Mouse (Mus musculus) MEL (cell line): ENCODE measurements around the gene Cacna1c. TPM values are rescaled to one million over a fixed set of nuclear protein-coding genes. Genes with fewer than 3 reads are reported as not detected.

Source experiments
- DNase-seq: peaks from one replicate; pipeline ENCODE4 v3.0.0; 2011; ENCODE audit warnings: low read depth, low spot score
- H3K27ac ChIP-seq: 2 replicates; pipeline ENCODE4 v1.5.1; 2012; ENCODE audit warnings: low read depth, mild to moderate bottlenecking, control low read depth, low read length, moderate library complexity; ENCODE audit not compliant: control insufficient read depth
- H3K27me3 ChIP-seq, 2 experiments: fragments of 150-350 bp in 1 of 2; sonication (generic) in 1 of 2; 2 replicates each; pipeline ENCODE4 v1.6.1; 2012; ENCODE audit warnings: low read length in 2 of 2, mild to moderate bottlenecking in 2 of 2, improper control_type of control experiment in 1 of 2, moderate library complexity in 1 of 2; ENCODE audit not compliant: insufficient read depth in 2 of 2, control insufficient read depth in 1 of 2
- H3K36me3 ChIP-seq, 2 experiments: 2 replicates each; pipeline ENCODE4 v1.6.1; 2012 to 2014; ENCODE audit warnings: low read length in 2 of 2, improper control_type of control experiment in 1 of 2, inconsistent platforms in 1 of 2, mild to moderate bottlenecking in 1 of 2; ENCODE audit not compliant: insufficient read depth in 2 of 2, control insufficient read depth in 1 of 2
- H3K4me1 ChIP-seq, 2 experiments: fragments of 150-350 bp in 1 of 2; sonication (generic) in 1 of 2; 2 replicates each; pipeline ENCODE4 v1.6.1; 2012; ENCODE audit warnings: low read length in 2 of 2, improper control_type of control experiment in 1 of 2, mild to moderate bottlenecking in 1 of 2; ENCODE audit not compliant: insufficient read depth in 2 of 2, control insufficient read depth in 1 of 2
- H3K4me3 ChIP-seq, 2 experiments: fragments of 150-350 bp in 1 of 2; sonication (generic) in 1 of 2; 2 replicates each; pipeline ENCODE4 v1.5.1; 2012; ENCODE audit warnings: low read depth in 2 of 2, low read length in 2 of 2, mild to moderate bottlenecking in 2 of 2, moderate library complexity in 2 of 2, control low read depth in 1 of 2, improper control_type of control experiment in 1 of 2; ENCODE audit not compliant: control insufficient read depth in 1 of 2, insufficient read depth in 1 of 2
- H3K79me2 ChIP-seq: 2 replicates; pipeline ENCODE4 v1.6.1; 2012; ENCODE audit warnings: mild to moderate bottlenecking, low read length, moderate library complexity; ENCODE audit not compliant: control insufficient read depth, poor library complexity, insufficient read depth
- H3K9ac ChIP-seq: 2 replicates; pipeline ENCODE4 v1.6.1; 2012; ENCODE audit warnings: low read depth, mild to moderate bottlenecking, control low read depth, low read length, moderate library complexity; ENCODE audit not compliant: control insufficient read depth, poor library complexity, severe bottlenecking
- H3K9me3 ChIP-seq: fragments of 150-350 bp; sonication (generic); replicated peaks from 2 replicates; pipeline ENCODE4 v1.6.1; 2012; ENCODE audit warnings: mild to moderate bottlenecking, low read length, improper control_type of control experiment, moderate library complexity; ENCODE audit not compliant: insufficient read depth
- CHD1 ChIP-seq: IDR thresholded peaks from 2 replicates; pipeline ENCODE4 v1.6.1; 2012; ENCODE audit warnings: low read depth, mild to moderate bottlenecking, inconsistent platforms, low read length, improper control_type of control experiment
- CHD2 ChIP-seq: IDR thresholded peaks from 2 replicates; pipeline ENCODE4 v1.6.1; 2011; ENCODE audit warnings: low read length, improper control_type of control experiment
- E2F4 ChIP-seq: IDR thresholded peaks from 2 replicates; pipeline ENCODE4 v1.6.1; 2011; ENCODE audit warnings: low read depth, low read length, improper control_type of control experiment, borderline replicate concordance
- EP300 ChIP-seq, 2 experiments: IDR thresholded peaks; 2 replicates each; pipeline ENCODE4 v1.6.1; 2011; ENCODE audit warnings: improper control_type of control experiment in 2 of 2, low read length in 2 of 2, low read depth in 1 of 2, mild to moderate bottlenecking in 1 of 2
- ETS1 ChIP-seq: IDR thresholded peaks from 2 replicates; pipeline ENCODE4 v1.6.1; 2012; ENCODE audit warnings: low read depth, mild to moderate bottlenecking, inconsistent platforms, low read length, improper control_type of control experiment, moderate library complexity
- GATA1 ChIP-seq: IDR thresholded peaks from 2 replicates; pipeline ENCODE4 v1.6.1; 2011; ENCODE audit warnings: low read depth, low read length, improper control_type of control experiment
- HCFC1 ChIP-seq: IDR thresholded peaks from 2 replicates; pipeline ENCODE4 v1.6.1; 2012; ENCODE audit warnings: low read depth, mild to moderate bottlenecking, inconsistent platforms, low read length, improper control_type of control experiment, moderate library complexity
- KAT2A ChIP-seq: conservative IDR thresholded peaks from 2 replicates; pipeline ENCODE4 v1.6.1; 2012; ENCODE audit warnings: low read depth, low read length, improper control_type of control experiment, inconsistent platforms
- MAX ChIP-seq: IDR thresholded peaks from 2 replicates; pipeline ENCODE4 v1.6.1; 2011; ENCODE audit warnings: low read length, improper control_type of control experiment
- MAZ ChIP-seq: IDR thresholded peaks from 2 replicates; pipeline ENCODE4 v1.6.1; 2012; ENCODE audit warnings: low read depth, mild to moderate bottlenecking, inconsistent platforms, low read length, improper control_type of control experiment
- MXI1 ChIP-seq: IDR thresholded peaks from 2 replicates; pipeline ENCODE4 v1.6.1; 2011; ENCODE audit warnings: mild to moderate bottlenecking, low read depth, low read length, improper control_type of control experiment
- MYC ChIP-seq: IDR thresholded peaks from 2 replicates; pipeline ENCODE4 v1.6.1; 2011; ENCODE audit warnings: low read depth, mild to moderate bottlenecking, low read length, improper control_type of control experiment, moderate library complexity
- POLR2A ChIP-seq, 2 experiments: IDR thresholded peaks; 2 replicates each; pipeline ENCODE4 v1.6.1; 2011 to 2012; ENCODE audit warnings: low read length in 2 of 2, mild to moderate bottlenecking in 2 of 2, control low read depth in 1 of 2, improper control_type of control experiment in 1 of 2, low read depth in 1 of 2, moderate library complexity in 1 of 2; ENCODE audit not compliant: control insufficient read depth in 1 of 2, insufficient read depth in 1 of 2, poor library complexity in 1 of 2
- RAD21 ChIP-seq: IDR thresholded peaks from 2 replicates; pipeline ENCODE4 v1.6.1; 2011; ENCODE audit warnings: mild to moderate bottlenecking, low read depth, low read length, improper control_type of control experiment
- RCOR1 ChIP-seq: IDR thresholded peaks from 2 replicates; pipeline ENCODE4 v1.6.1; 2012; ENCODE audit warnings: low read depth, mild to moderate bottlenecking, inconsistent platforms, low read length, improper control_type of control experiment
- SIN3A ChIP-seq: IDR thresholded peaks from 2 replicates; pipeline ENCODE4 v1.6.1; 2012; ENCODE audit warnings: low read length, improper control_type of control experiment, inconsistent platforms
- TAL1 ChIP-seq: IDR thresholded peaks from 2 replicates; pipeline ENCODE4 v1.6.1; 2012; ENCODE audit warnings: mild to moderate bottlenecking, inconsistent platforms, low read length, moderate library complexity, mixed read lengths
- TCF12 ChIP-seq: IDR thresholded peaks from 2 replicates; pipeline ENCODE4 v1.6.1; 2014; ENCODE audit warnings: low read depth, mild to moderate bottlenecking, inconsistent platforms, low read length, improper control_type of control experiment, moderate library complexity
- UBTF ChIP-seq: IDR thresholded peaks from 2 replicates; pipeline ENCODE4 v1.6.1; 2012; ENCODE audit warnings: low read depth, mild to moderate bottlenecking, inconsistent platforms, low read length, improper control_type of control experiment, moderate library complexity, borderline replicate concordance; ENCODE audit not compliant: insufficient read depth
- USF2 ChIP-seq, 2 experiments: IDR thresholded peaks; 2 replicates each; pipeline ENCODE4 v1.6.1; 2011 to 2012; ENCODE audit warnings: improper control_type of control experiment in 2 of 2, low read length in 2 of 2, borderline replicate concordance in 1 of 2, inconsistent platforms in 1 of 2, low read depth in 1 of 2, mild to moderate bottlenecking in 1 of 2; ENCODE audit not compliant: insufficient read depth in 1 of 2
- ZKSCAN1 ChIP-seq: IDR thresholded peaks from 2 replicates; pipeline ENCODE4 v1.6.1; 2012; ENCODE audit warnings: low read depth, mild to moderate bottlenecking, inconsistent platforms, low read length, improper control_type of control experiment, moderate library complexity
- polyA plus RNA-seq, 2 experiments: library from polyadenylated mRNA; stranded (reverse) in 1 of 2; unstranded in 1 of 2; fragments of >175 nt in 1 of 2; fragments of >200 nt in 1 of 2; gene quantifications; 2 replicates each; pipeline versions ENCODE4 v1.2.1 to v1.2.4; 2012; ENCODE audit warnings: low replicate concordance in 2 of 2, low read depth in 1 of 2; ENCODE audit not compliant: insufficient read length in 2 of 2, insufficient read depth in 1 of 2, missing spikeins in 1 of 2
- total RNA-seq: library from RNA; depleted of rRNA; stranded (reverse); fragments of 300-350 nt; gene quantifications from 2 replicates; pipeline ENCODE4 v1.2.3, GENCODE M21; 2012

Gene Cacna1c
- total and polyA plus RNA-seq, 3 experiments, result 3.4 to 4.4 TPM; not detected in 1

DNA sequence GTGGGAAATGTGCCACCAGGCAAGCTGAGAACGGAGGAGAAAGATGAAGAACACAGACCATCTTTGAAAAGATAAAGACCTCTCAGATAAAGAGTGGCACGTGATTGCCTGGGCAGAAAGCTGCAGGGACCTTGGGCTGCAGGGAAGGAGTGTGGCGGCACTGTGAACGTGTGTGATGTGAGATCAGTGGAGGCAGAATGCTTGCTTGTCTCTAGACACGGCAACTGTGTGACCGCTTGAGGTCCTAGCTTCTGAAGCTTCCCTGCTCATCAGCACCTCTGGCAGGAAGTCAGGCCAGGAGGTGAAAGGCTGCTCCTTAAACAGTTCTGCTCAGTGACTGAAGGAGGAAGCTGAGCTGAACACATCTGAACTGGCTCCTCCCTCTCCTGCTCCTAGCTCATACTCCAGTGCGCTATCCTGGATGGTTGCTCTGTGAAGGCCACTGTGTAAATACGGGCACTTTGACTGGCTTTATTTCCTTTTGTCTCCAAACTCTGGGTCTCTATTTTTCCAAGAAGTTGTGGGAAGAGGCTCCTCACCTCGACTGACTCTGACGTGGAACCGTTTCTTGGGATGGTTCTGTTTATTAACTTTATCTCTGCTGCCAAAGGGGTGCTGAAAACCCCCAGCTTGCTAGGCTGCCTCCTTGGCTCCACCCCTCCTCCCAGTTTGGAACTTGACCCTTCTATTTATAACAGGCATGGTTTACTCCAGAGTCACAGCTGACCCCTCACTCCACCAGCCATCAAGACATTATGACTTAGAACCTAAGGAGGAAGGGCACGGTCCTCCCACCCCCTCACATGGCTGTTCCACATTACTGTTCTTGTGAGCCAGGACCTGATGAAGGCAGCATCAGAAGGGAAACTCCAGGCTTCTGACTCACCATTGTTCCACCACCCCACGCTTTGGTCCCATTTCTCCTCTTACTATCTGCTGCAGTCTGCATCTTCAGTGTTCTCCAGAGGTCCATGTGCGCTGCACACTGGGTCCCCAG is 357.0 kb downstream of the Cacna1c start (continued):
- TF ChIP-seq MYC, result no peak
- no peak for TF ChIP-seq E2F4
- TF ChIP-seq EP300 (IDR thresholded peaks at IDR 0.05; ENCODE audit: low read depth in 1 of 2, low read length in 2 of 2), result peak; percentile 22 to 33; a peak in 1 of 4 replicates
- TF ChIP-seq USF2 (IDR thresholded peaks at IDR 0.05; ENCODE audit: borderline replicate concordance in 1 of 2, insufficient read depth in 1 of 2, low read depth in 1 of 2, low read length in 2 of 2), result 0 out of 4 replicates have a peak, but pooled peaks of 1 of the 2 experiments have one; percentile 36

DNA sequence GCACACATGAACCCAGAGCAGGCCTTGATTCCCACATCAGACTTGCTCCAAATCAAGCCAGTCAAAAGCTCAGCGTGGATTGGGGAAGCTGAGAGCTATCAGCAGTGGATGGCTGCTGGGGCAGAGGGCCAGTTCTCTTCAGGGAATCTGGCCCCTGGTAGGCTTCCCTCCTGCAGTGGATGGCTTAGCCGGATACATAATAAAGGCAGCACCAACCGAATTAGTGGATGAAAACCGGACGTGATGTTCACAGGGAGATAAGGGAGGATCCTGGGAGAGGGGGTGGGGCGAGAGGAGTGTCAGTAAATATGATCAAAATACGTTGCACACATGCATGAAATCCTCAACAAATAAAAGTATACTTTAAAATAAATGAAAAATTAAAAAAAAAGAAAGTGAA is 359.5 kb downstream of the Cacna1c start:
- peak overlapping the region in 1 of 2 experiments; percentile 4; a peak in 1 of 4 replicates for H3K4me3 ChIP-seq
- no peaks in the 10 kb centered on the region for H3K79me2 ChIP-seq
- H3K27ac ChIP-seq, result no peak overlapping the region; the same call in 1 of the 2 replicates
- H3K36me3 ChIP-seq, result peaks cover 0 to 34% of the 10 kb centered on the region in 2 experiments; a peak in 2 of 4 replicates
- no peak overlapping the region for H3K9ac ChIP-seq
- no peaks in the 10 kb centered on the region for H3K9me3 ChIP-seq
- H3K27me3 ChIP-seq, result no peaks in the 10 kb centered on the region
- DNase-seq, result peak; percentile 81
- TF ChIP-seq E2F4 (no peak), KAT2A (0 out of 2 replicates have a peak, but pooled peaks have one; percentile 29), SIN3A (peak; percentile 71; the same call in 1 of the 2 replicates), GATA1 (peak; percentile 86), HCFC1 (peak; percentile 67), TAL1 (no peak), RAD21 (no peak), ETS1 (peak; percentile 50; the same call in 1 of the 2 replicates), POLR2A (IDR thresholded peaks at IDR 0.05; ENCODE audit: control insufficient read depth in 1 of 2, insufficient read depth in 1 of 2, low read depth in 1 of 2, low read length in 2 of 2, poor library complexity in 1 of 2) (peak in 1 of 2 experiments; percentile 20; a peak in 1 of 4 replicates), TCF12 (peak; percentile 40; the same call in 1 of the 2 replicates), UBTF (no peak), EP300 (IDR thresholded peaks at IDR 0.05; ENCODE audit: low read depth in 1 of 2, low read length in 2 of 2) (peak; percentile 56 to 68), CHD2 (peak; percentile 40), CHD1 (no peak), ZKSCAN1 (no peak), RCOR1 (peak; percentile 48), MAX (no peak), MAZ (peak; percentile 70; the same call in 1 of the 2 replicates), MXI1 (peak; percentile 61; the same call in 1 of the 2 replicates), MYC (peak; percentile 56; the same call in 1 of the 2 replicates)
- peaks cover 25 to 35% of the 10 kb centered on the region in 2 experiments for H3K4me1 ChIP-seq
